Mouse (Mus musculus): ENCODE data around the gene Kif9. TPM values are rescaled to one million over a fixed set of nuclear protein-coding genes. Genes with fewer than 3 reads are reported as not detected.
A peak's percentile ranks its signal among the peaks of the same experiment; 100 is the strongest.

Gene Kif9
- polyA plus RNA-seq, 1 experiment: not detected

DNA sequence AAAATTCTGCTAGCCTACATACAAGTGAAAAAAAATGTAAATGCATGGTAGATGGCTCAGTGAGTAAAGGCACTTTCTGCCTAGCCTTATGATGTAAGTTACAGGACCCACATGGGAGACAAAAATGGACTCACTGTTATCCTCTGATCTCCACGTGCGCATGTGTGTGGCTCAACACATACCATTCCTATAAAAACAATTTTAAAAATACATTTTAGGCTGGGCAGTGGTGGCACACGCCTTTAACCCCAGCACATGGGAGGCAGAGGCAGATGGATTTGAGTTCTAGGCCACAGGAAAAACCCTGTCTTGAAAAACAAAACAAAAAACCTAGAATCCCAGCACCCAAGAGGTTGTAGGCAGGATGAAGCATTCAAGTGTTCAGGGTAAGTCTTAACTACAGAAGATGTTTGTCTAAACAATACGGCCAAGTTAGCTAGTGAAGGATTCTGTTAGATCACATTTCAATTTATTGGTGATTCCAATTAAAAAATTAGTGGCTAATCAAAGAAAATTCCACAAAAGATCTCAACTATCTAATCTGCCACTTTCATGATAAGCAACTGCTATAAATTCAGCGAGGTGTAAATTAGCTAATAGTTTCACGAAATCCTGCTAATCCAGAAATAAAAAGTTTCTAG is 54.5 kb downstream of the Kif9 start:
- Histone ChIP-seq H3K4me3 (replicated peaks; ENCODE audit: control insufficient read depth, low read depth, low read length) (no peak overlapping the region), H3K27ac (ENCODE audit: control insufficient read depth, insufficient read depth, low read depth, low read length, poor library complexity) (no peak overlapping the region; the same call in 1 of the 2 replicates), H3K4me1 (ENCODE audit: control insufficient read depth, insufficient read depth, low read length) (peaks cover 5% of the 10 kb centered on the region)
- 30% methylated on average over 6 of the region's 6 CpGs for WGBS
- no peak for TF ChIP-seq CTCF (IDR thresholded peaks at IDR 0.05; ENCODE audit: control insufficient read depth, insufficient read depth, low read length)
- TF ChIP-seq POLR2A (IDR thresholded peaks at IDR 0.05; ENCODE audit: borderline replicate concordance, control insufficient read depth, low read depth, low read length): no peak

- Histone ChIP-seq H3K27ac (ENCODE audit: control insufficient read depth, insufficient read depth, low read depth, low read length, poor library complexity) (peak overlapping the region; percentile 96), H3K4me3 (replicated peaks; ENCODE audit: control insufficient read depth, low read depth, low read length) (peak overlapping the region; percentile 85), H3K4me1 (ENCODE audit: control insufficient read depth, insufficient read depth, low read length) (peaks cover 5% of the 10 kb centered on the region)
- WGBS: 1% methylated on average over 49 of the region's 53 CpGs
- TF ChIP-seq POLR2A (IDR thresholded peaks at IDR 0.05; ENCODE audit: borderline replicate concordance, control insufficient read depth, low read depth, low read length) (peak; percentile 73; the same call in 1 of the 2 replicates), CTCF (IDR thresholded peaks at IDR 0.05; ENCODE audit: control insufficient read depth, insufficient read depth, low read length) (peak; percentile 59)
Measured at GRCm38 (mm10) chr9:110531914-110532489, 55.2 kb downstream of the Kif9 start.

GRCm38 (mm10) chr9:110532538-110533291 is 56.0 kb downstream of the Kif9 start, which contains the start of gene Setd2:
Gene Setd2 (plus strand): TSS chr9:110532597.
- Histone ChIP-seq H3K27ac (ENCODE audit: control insufficient read depth, insufficient read depth, low read depth, low read length, poor library complexity) (peak within 1 kb of the TSS; percentile 100), H3K4me1 (ENCODE audit: control insufficient read depth, insufficient read depth, low read length) (peaks cover 3% of the 10 kb centered on the region), H3K4me3 (replicated peaks; ENCODE audit: control insufficient read depth, low read depth, low read length) (peak within 1 kb of the TSS; percentile 85)
- WGBS: under 1% methylated on average over 78 of the region's 109 CpGs
- TF ChIP-seq CTCF (IDR thresholded peaks at IDR 0.05; ENCODE audit: control insufficient read depth, insufficient read depth, low read length) (no peak), POLR2A (IDR thresholded peaks at IDR 0.05; ENCODE audit: borderline replicate concordance, control insufficient read depth, low read depth, low read length) (peak; percentile 32; the same call in 1 of the 2 replicates)

DNA sequence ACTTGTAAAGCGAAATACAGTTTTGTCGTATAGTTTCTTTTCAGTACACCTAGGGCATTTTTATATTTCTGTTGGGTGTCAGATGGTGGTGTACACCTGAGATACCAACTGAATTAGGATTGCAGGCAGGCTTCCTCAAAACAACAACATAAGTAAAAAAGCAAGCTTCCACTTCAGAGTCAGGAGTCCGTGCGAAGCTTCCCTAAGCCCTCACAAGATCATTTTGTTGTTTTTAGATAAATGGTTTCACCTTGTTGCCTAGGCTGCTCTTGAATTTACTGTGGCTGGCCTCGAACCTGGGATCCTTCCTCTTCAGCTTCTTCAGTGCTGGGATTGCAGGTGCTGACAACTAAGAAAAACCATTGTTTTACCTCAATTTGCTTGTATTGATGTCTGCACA is 56.9 kb downstream of the Kif9 start:
- TF ChIP-seq POLR2A (IDR thresholded peaks at IDR 0.05; ENCODE audit: borderline replicate concordance, control insufficient read depth, low read depth, low read length) (no peak), CTCF (IDR thresholded peaks at IDR 0.05; ENCODE audit: control insufficient read depth, insufficient read depth, low read length) (no peak)
- Histone ChIP-seq H3K4me1 (ENCODE audit: control insufficient read depth, insufficient read depth, low read length) (peaks cover 3% of the 10 kb centered on the region), H3K4me3 (replicated peaks; ENCODE audit: control insufficient read depth, low read depth, low read length) (peak overlapping the region; percentile 85), H3K27ac (ENCODE audit: control insufficient read depth, insufficient read depth, low read depth, low read length, poor library complexity) (no peak overlapping the region)
- whole genome bisulfite sequencing: 9% methylated on average over 5 of the region's 5 CpGs

GRCm38 (mm10) chr9:110535114-110535513 is 58.4 kb downstream of the Kif9 start:
- no peak overlapping the region for H3K27ac ChIP-seq (ENCODE audit: control insufficient read depth, insufficient read depth, low read depth, low read length, poor library complexity)
- WGBS: 49% methylated on average over 2 of the region's 2 CpGs
- peaks cover 3% of the 10 kb centered on the region for H3K4me1 ChIP-seq (ENCODE audit: control insufficient read depth, insufficient read depth, low read length)
- TF ChIP-seq POLR2A (IDR thresholded peaks at IDR 0.05; ENCODE audit: borderline replicate concordance, control insufficient read depth, low read depth, low read length) (no peak), CTCF (IDR thresholded peaks at IDR 0.05; ENCODE audit: control insufficient read depth, insufficient read depth, low read length) (no peak)
- no peak overlapping the region for H3K4me3 ChIP-seq (replicated peaks; ENCODE audit: control insufficient read depth, low read depth, low read length)

- Histone ChIP-seq H3K4me3 (replicated peaks; ENCODE audit: control insufficient read depth, low read depth, low read length) (no peak overlapping the region), H3K4me1 (ENCODE audit: control insufficient read depth, insufficient read depth, low read length) (no peaks in the 10 kb centered on the region; the same call in 1 of the 2 replicates), H3K27ac (ENCODE audit: control insufficient read depth, insufficient read depth, low read depth, low read length, poor library complexity) (no peak overlapping the region)
- TF ChIP-seq POLR2A (IDR thresholded peaks at IDR 0.05; ENCODE audit: borderline replicate concordance, control insufficient read depth, low read depth, low read length): no peak
- no peak for TF ChIP-seq CTCF (IDR thresholded peaks at IDR 0.05; ENCODE audit: control insufficient read depth, insufficient read depth, low read length)
- WGBS: 85% methylated on average over 2 of the region's 2 CpGs
Measured at GRCm38 (mm10) chr9:110536636-110537035, 59.9 kb downstream of the Kif9 start.

- Histone ChIP-seq H3K4me1 (ENCODE audit: control insufficient read depth, insufficient read depth, low read length) (no peaks in the 10 kb centered on the region; the same call in none of the 2 replicates), H3K27ac (ENCODE audit: control insufficient read depth, insufficient read depth, low read depth, low read length, poor library complexity) (no peak overlapping the region), H3K4me3 (replicated peaks; ENCODE audit: control insufficient read depth, low read depth, low read length) (no peak overlapping the region)
- no peak for TF ChIP-seq CTCF (IDR thresholded peaks at IDR 0.05; ENCODE audit: control insufficient read depth, insufficient read depth, low read length)
- TF ChIP-seq POLR2A (IDR thresholded peaks at IDR 0.05; ENCODE audit: borderline replicate concordance, control insufficient read depth, low read depth, low read length): no peak
Measured at GRCm38 (mm10) chr9:110538511-110538910, 61.8 kb downstream of the Kif9 start.

- WGBS: 27% methylated on average over 4 of the region's 4 CpGs
Measured at GRCm38 (mm10) chr9:110541988-110542387, 65.2 kb downstream of the Kif9 start.

More at GRCm38 (mm10) chr9:110541988-110542387, 65.2 kb downstream of the Kif9 start:
- TF ChIP-seq POLR2A (IDR thresholded peaks at IDR 0.05; ENCODE audit: borderline replicate concordance, control insufficient read depth, low read depth, low read length): no peak
- TF ChIP-seq CTCF (IDR thresholded peaks at IDR 0.05; ENCODE audit: control insufficient read depth, insufficient read depth, low read length): no peak
- Histone ChIP-seq H3K4me1 (ENCODE audit: control insufficient read depth, insufficient read depth, low read length) (no peaks in the 10 kb centered on the region; the same call in none of the 2 replicates), H3K4me3 (replicated peaks; ENCODE audit: control insufficient read depth, low read depth, low read length) (no peak overlapping the region), H3K27ac (ENCODE audit: control insufficient read depth, insufficient read depth, low read depth, low read length, poor library complexity) (no peak overlapping the region)

Measured in bone marrow, adult 2 months (tissue).